Mouse (Mus musculus): ENCODE measurements around the gene March10.

- TF ChIP-seq CTCF (IDR thresholded peaks at IDR 0.05; ENCODE audit: insufficient read depth, low read depth, low read length) (peak; percentile 88), POLR2A (IDR thresholded peaks at IDR 0.05; ENCODE audit: insufficient read depth, low read depth, low read length) (0 out of 2 replicates have a peak, but pooled peaks have one; percentile 3)
Observed at GRCm38 (mm10) chr11:105362946-105363597, 93.5 kb downstream of the March10 start.

All from olfactory bulb, adult 2 months (tissue).